Mouse (Mus musculus) layer of hippocampus, adult 2 months (tissue): ENCODE measurements around the gene Timmdc1. TPM values are rescaled to one million over a fixed set of nuclear protein-coding genes. Genes with fewer than 3 reads are reported as not detected.

Experiments used
- DNase-seq, 2 experiments: peaks; one replicate each; pipeline ENCODE4 v3.0.0; 2022; ENCODE audit warnings: low spot score in 2 of 2
- H3K27ac ChIP-seq: fragments of 200-600 bp; 2 replicates; pipeline ENCODE4 v1.8.1; 2022
- H3K4me3 ChIP-seq: fragments of 200-600 bp; 2 replicates; pipeline ENCODE4 v1.8.1; 2022; ENCODE audit warnings: mild to moderate bottlenecking
- CTCF ChIP-seq: fragments of 200-600 bp; conservative IDR thresholded peaks from 2 replicates; pipeline ENCODE4 v1.8.1; 2022; ENCODE audit warnings: antibody characterized with exemption, mild to moderate bottlenecking, moderate library complexity
- long read RNA-seq, 2 experiments: library from polyadenylated mRNA; stranded (forward); transcript quantifications; one replicate each; pipeline ENCODE4 v2.0.0; 2021; ENCODE audit warnings: borderline mapping rate in 2 of 2
- total RNA-seq, 2 experiments: library from RNA; stranded (reverse); gene quantifications; 2 replicates each; pipeline ENCODE4 v1.2.3; 2021

The Timmdc1 gene
- 10 to 100 TPM; 28.4 to 30.9 TPM for total RNA-seq
- long read RNA-seq, experiment 1, partial matches to known transcripts = 0 of 5 reads
- long read RNA-seq, experiment 1, other reads (novel, unspliced or antisense) = 3 of 5 reads
- long read RNA-seq, experiment 2, transcript Timmdc1-201 (7 exons, 1,573 nt) = major isoform, 5 of 6 reads
- long read RNA-seq, experiment 2, partial matches to known transcripts = 0 of 6 reads
- long read RNA-seq, experiment 2, other reads (novel, unspliced or antisense) = 1 of 6 reads

DNA sequence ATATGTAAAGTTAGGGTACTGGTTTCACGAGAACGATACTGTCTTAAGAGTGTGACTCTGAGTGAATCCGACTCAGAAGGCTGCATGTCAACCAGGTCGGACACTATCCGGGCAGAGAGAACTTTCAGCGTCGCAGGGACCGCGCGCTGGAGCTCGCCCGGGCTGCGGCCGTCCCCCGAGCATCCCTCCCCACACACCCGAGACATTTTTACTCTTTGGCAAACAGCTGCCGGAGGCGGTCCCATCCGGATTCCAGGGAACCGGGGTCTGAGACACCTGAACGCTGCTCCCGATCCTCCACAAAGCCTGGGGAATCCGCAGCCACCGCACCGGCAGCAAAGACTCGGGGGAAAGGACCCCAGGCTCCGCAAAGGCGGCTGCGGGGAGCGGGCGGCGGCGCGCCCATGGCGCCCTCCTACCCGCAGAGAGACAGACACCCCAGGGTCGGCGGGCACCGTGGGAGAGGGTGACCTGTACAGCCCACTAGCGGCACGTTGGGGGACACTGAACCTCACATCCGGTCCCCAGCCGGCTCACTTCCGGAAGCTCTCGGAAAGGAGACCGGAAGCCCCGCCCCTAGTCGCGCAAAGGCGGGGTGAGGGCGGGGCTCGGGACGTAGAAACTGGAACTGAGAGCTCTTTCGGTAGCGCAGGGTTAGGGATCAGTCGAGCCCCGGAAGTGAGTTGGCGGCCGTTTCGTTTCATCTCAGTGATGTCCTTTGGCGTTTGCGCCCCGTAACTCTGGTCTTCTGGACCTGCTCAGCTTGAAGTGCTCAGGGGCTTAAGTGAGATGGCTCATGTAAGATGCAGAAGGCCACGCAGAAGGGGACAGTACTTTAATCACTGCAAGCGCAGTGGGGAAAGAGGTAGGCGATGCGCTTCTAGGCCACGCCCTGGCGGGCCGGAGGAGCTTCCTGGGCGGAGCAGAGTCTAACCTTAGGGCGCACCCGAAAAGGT is at the start of gene Timmdc1:
TSS of gene Timmdc1 (minus strand) at position 535 of the 956 bp plus-strand sequence.
- TF ChIP-seq CTCF = peak; percentile 51
- DNase-seq = peak; percentile 96 to 97
- H3K27ac ChIP-seq = peak within 1 kb of the TSS; percentile 98
- peak within 1 kb of the TSS; percentile 99 for H3K4me3 ChIP-seq

DNA sequence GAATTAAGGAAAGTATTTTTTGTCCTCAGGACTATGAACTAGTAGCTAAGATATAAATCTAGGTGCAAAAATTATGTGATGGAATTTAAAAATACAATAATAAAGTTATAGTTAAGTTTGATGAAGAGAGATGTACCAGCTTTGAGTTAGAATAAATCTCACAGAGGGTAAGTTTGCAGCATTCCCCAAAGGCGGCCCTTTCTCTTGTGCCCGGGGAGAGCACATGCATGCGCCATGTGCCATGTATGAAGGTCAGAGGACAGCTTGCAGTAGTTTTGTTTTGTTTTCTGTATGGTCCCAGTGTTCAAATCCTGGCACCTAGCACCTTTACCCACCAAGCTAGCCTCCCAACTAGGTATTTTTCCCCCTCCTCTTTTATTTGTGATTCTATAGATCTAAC is 49.0 kb upstream of the Timmdc1 start:
- TF ChIP-seq CTCF = no peak
- no peak overlapping the region for H3K27ac ChIP-seq
- no peak overlapping the region for H3K4me3 ChIP-seq
- no peak for DNase-seq

DNA sequence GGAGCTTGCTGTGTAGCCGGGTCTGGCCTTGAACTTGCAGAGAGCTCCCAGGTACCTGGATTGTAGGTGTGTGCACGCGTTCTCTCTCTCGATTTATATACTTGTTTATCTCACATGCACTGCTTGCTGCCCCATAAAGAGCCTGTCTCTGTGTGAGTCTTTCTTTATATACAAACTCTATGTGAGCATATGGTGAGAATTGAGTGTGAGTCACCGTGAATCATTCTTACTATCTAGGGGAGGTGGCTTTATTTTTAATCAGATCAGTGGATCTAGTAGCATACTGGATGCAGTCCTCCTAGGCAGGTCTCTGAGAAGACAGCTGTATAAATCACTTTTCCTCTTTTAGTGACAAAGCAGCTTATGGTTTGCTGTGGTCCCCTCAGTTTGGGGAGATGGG is 45.7 kb upstream of the Timmdc1 start:
- no peak for TF ChIP-seq CTCF
- Histone ChIP-seq H3K27ac (no peak overlapping the region), H3K4me3 (no peak overlapping the region)
- DNase-seq = peak in 1 of 2 experiments; percentile 20

DNA sequence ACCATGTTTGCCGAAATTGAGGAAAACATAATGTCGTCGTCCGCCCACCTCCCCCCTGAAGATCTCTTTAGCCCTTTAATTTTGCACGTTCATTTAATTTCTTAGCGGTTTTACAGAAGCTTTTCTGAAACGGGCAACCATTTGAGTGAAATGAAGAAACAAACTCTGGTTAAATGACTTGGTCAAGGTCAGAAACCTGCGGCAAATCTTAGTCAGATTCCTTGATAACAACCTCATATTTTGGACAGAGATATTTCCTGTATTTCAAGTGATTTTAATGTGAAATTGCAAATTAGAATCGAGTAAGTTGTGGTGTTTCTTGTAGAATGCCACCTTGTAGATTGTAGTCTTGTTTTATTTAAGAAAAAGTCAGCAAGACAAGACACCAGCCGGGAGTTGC is 41.1 kb upstream of the Timmdc1 start:
- DNase-seq = no peak
- peak overlapping the region; percentile 91 for H3K4me3 ChIP-seq
- no peak for TF ChIP-seq CTCF
- no peak overlapping the region for H3K27ac ChIP-seq

DNA sequence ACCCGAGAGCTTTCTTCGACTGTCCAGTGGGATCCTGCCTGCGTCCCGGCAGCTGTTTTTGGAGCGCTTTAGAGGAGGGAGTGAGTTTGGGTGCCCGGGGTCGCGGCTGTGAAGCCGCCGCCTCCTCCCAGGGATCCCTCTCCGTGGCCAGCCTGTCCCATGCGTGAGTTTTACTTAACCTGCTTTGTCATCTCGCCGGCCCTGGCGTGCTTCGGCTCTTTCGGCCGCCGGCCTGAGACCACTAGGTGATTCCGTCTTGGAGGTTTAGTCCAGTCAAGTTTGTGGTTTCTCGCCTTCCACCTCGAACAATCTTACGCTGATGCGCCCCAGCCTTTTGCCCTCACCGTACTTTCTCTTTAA is 40.5 kb upstream of the Timmdc1 start:
- DNase-seq = no peak
- Histone ChIP-seq H3K4me3 (peak overlapping the region; percentile 91), H3K27ac (peak overlapping the region; percentile 94)
- no peak for TF ChIP-seq CTCF

DNA sequence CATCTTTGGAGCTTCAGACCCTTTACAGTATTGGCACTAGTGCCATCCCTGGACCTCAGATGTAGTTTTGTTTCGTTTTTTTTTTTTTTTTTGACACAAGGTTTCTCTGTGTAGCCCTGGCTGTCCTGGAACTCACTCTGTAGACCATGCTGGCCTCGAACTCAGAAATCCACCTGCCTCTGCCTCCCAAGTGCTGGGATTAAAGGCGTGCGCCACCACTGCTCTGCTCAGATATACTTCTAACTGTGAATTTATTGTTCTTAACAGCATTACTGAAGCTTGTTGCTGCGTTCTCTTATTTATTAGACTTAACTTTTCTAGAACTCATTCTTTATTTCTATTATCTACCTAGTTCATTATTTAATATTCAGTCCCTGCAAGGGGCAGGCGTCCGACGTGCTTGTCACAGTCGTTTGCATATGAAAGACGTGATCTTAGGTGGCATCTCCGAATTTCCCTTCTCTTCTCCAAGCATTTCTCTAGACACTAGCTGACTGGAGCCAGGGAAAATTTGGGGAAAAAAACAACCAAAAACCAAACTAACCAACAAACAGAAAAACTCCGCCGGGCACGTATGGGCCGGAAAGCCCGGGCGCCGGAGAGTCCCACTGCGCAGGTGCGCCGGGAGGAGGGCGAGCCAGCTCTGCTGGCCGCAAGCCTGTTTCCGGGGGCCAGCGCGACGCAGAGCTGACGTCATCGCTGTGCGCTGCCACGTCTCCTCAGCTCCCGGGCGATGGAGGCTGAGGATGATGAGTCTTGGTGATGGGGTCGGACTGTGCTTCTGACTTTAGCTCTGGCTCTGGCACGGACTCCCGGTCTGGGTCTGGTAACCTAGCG is 39.9 kb upstream of the Timmdc1 start:
- TF ChIP-seq CTCF = no peak
- Histone ChIP-seq H3K4me3 (peak overlapping the region; percentile 91), H3K27ac (peak overlapping the region; percentile 94)
- peak; percentile 94 to 98 for DNase-seq

DNA sequence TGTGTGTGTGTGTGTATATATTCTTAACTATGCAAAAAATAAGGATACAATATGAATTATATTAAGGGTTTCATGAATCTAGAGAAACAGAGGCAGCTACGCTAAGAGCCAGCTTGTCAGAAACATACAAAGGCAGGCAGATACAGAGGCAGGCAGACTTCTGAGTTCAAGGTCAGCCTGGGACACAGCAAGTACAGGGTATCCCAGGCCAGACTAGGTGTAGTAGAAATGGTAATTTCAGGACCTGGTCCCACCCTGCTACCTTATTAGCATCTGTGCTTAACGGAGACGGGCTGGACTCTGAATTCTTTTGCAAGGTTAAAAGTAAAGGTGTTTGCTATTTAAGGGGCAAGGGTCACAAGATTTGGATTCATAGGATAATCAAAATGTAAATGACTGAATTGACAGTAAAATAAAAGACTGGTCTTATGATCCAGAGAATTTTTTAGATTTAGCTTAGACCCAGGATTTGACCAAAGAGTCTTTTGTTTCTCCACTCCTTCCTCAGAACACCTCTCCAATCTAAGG is 35.8 kb upstream of the Timmdc1 start, which contains the start of gene Tmem39a:
TSS of gene Tmem39a (plus strand) at position 478 of the 528 bp plus-strand sequence.
- DNase-seq = no peak
- Histone ChIP-seq H3K4me3 (no peak within 1 kb of the TSS), H3K27ac (no peak within 1 kb of the TSS)
- TF ChIP-seq CTCF = no peak

DNA sequence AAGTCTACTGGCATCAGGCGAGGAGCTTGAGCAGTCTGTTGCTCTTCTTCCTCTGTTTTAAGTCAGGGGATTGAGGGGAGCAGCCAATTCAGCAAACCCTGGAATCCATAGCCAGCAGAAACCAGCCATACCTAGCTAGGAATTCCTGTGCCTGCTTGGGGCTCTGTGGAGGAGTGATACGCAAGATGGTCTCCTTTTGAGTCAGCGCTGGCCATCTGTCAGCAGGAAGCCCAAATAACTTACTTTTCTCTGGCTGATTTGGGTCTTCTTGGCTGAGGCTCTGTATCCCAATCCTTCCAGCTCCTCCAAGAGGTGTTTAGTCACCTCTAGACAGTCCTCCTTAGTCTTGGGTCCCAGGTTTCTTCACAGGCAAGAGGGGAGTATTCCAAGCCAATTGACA is 33.5 kb upstream of the Timmdc1 start:
- H3K4me3 ChIP-seq = no peak overlapping the region
- peak in 1 of 2 experiments; percentile 39 for DNase-seq
- no peak for TF ChIP-seq CTCF
- no peak overlapping the region for H3K27ac ChIP-seq

DNA sequence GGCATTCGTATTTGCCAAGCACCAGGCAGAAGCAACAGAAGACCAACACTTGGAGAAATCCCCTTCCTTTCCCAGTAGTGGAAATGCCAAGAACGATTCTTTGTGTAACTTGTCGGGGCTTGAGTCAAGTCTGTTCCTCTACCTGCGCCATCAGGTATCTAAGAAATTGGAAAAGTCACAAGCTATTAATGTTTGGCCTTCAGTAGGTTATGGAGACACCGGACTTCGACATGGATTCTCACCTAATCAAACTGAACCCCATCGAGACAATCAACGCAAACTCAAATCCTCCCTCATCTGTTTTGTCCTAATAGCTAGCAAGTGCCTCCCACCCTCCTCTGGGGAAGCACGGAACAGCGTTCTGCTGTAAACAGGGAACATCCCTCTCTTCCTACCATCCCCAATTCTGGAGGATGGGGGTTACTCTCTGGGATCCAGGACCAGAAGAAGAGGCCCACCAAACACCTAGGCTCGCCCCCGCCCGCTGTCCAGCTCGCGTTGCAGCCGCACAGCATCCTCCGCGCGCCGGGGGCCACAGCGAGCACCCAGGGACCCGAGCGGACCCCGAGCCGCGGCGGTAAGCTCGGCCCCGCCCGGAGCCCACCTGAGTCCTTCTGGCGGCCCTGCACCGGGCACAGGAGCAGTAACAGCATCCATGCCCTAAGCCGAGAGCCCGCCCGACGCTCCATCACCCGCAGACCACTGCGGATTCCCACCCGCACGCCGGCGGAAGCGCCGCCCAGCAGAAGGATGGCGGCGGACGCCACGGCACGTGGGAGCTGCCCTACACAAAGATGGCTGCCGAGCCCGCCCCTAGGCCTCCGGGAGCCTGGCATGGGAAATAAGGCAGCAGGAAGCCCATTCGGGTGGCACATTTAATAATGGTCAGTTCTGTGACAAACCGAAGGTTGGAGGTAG is 27.3 kb upstream of the Timmdc1 start, which contains the start of gene Poglut1:
TSS of gene Poglut1 (minus strand) at position 780 of the 918 bp plus-strand sequence.
- peak; percentile 79 to 81 for DNase-seq
- Histone ChIP-seq H3K4me3 (peak within 1 kb of the TSS; percentile 82), H3K27ac (peak within 1 kb of the TSS; percentile 98)
- TF ChIP-seq CTCF = 0 out of 2 replicates have a peak, but pooled peaks have one; percentile 25

DNA sequence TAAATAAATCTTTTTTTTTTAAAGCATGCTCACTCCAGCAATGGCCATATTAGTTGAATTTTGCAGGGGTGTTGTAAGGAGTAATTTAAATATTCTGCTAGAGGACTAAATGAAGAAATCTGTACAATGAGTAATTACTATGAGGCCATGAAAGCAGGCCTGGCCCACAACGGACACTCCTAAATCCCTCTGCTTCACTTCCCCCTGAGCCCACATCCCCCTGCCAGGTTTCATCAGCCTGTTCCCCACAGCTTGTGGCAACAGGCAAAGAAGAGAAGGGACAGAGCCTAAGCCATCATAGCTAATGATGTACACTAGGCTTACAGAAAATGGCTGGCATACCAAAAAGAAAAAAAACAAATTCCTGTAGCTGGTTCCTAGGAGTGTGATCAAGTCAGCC is 25.5 kb upstream of the Timmdc1 start:
- no peak overlapping the region for H3K4me3 ChIP-seq
- TF ChIP-seq CTCF = no peak
- no peak overlapping the region for H3K27ac ChIP-seq
- no peak for DNase-seq

DNA sequence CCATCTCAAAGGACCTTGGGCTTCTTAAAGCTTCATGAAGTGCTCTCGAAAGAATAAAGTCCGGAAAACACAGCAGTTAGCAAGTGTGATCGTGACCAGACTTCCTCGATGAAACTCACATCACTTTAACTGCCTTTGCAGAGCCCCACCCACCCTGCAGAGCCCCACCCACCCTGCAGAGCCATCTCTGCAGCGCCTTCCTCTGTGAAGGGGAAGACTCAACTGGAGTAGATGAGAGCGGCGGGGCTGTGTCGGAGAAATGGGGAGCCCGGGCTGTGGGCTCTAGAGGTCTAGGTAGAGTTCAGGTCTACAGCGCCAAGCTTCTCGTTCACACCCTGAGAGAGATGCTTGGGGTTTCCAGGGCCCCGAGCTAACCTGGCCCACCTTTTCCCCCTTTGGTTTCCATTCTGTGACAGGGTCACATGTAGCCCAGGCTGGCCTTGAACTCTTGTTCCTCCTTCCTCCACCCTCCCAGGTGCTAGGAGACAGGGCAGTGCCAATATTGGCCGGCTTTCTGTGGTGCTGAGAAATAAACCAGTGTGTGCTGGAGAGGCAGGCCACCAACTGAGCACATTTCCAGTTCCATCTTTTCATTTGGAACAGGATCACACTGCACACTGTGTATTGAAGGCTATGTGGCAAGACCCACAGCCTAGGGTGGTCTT is 16.4 kb upstream of the Timmdc1 start:
- no peak overlapping the region for H3K27ac ChIP-seq
- no peak for DNase-seq
- TF ChIP-seq CTCF = no peak
- no peak overlapping the region for H3K4me3 ChIP-seq
